Mouse (Mus musculus): Measurements from ENCODE around the gene Rab14. TPM values are rescaled to one million over a fixed set of nuclear protein-coding genes. Genes with fewer than 3 reads are reported as not detected.

Gene Rab14
- total and polyA plus RNA-seq, 2 experiments from 2014 or later: 65.2 to 495 TPM

DNA sequence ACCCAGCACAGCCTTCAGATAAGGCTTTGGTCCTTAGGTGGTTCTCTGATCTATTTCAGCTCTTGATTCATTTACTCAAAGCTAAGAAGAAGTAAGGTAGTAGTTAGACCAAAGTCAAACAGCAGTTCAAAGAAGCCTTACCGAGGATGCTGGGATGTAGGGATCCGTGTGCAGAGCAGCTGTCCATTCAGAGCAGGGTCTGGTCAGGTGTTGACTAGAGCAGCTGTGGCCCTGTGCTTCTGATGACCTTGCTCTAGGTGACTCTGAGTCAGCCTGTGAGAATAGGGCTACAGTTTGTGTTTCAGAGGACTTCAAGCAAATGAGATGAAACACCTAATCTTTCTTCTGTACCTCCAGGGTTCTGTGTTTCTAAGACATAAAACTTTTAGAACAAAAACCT is 31.5 kb downstream of the Rab14 start:
- Histone ChIP-seq H3K4me1 (ENCODE audit: insufficient read depth, low read length) (no peaks in the 10 kb centered on the region), H3K9ac (replicated peaks; ENCODE audit: low read length) (no peak overlapping the region), H3K36me3 (ENCODE audit: insufficient read depth, low read length) (peaks cover 59% of the 10 kb centered on the region), H3K4me2 (ENCODE audit: low read depth, low read length) (no peak overlapping the region), H3K4me3 (ENCODE audit: low read length) (no peak overlapping the region), H3K27ac (no peak overlapping the region), H3K27me3 (ENCODE audit: insufficient read depth, low read length) (no peaks in the 10 kb centered on the region), H3K9me3 (ENCODE audit: low read length) (no peaks in the 10 kb centered on the region)
- DNase-seq (ENCODE audit: low spot score) (no peak), ATAC-seq (no peak)
- 90% methylated on average over 2 of the region's 2 CpGs for WGBS
- no peak for TF ChIP-seq CTCF (IDR thresholded peaks at IDR 0.05; ENCODE audit: low read depth)

DNA sequence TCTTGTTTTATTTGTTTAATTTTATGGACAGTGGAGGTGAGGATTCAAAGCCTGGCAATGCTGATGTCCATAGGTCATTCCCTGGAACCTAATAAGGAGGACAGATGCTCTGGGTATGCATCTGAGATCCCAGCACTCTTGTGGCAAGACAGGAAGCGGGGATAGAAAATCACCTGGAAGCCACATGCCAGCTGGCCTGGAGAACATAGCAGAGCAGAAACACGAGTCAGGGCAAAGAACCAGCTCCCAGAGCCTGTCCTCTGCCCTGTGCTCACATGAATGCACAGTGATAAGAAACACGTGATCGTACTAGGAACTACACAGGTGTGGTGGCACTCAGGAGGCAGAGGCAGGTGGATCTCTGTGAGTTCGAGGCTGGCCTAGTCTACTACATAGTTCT is 34.1 kb downstream of the Rab14 start:
- TF ChIP-seq CTCF (IDR thresholded peaks at IDR 0.05; ENCODE audit: low read depth): no peak
- ATAC-seq: no peak
- no peak for DNase-seq (ENCODE audit: low spot score)
- H3K36me3 ChIP-seq (ENCODE audit: insufficient read depth, low read length): peaks cover 65% of the 10 kb centered on the region
- H3K4me3 ChIP-seq (ENCODE audit: low read length): no peak overlapping the region
- H3K4me1 ChIP-seq (ENCODE audit: insufficient read depth, low read length): no peaks in the 10 kb centered on the region
- WGBS: 91% methylated on average over 5 of the region's 5 CpGs
- no peak overlapping the region for H3K27ac ChIP-seq
- no peak overlapping the region for H3K9ac ChIP-seq (replicated peaks; ENCODE audit: low read length)
- no peaks in the 10 kb centered on the region for H3K9me3 ChIP-seq (ENCODE audit: low read length)
- H3K27me3 ChIP-seq (ENCODE audit: insufficient read depth, low read length): no peaks in the 10 kb centered on the region
- H3K4me2 ChIP-seq (ENCODE audit: low read depth, low read length): no peak overlapping the region

- H3K4me3 ChIP-seq (ENCODE audit: low read length): no peak overlapping the region
- peaks cover 56% of the 10 kb centered on the region for H3K36me3 ChIP-seq (ENCODE audit: insufficient read depth, low read length)
- H3K4me1 ChIP-seq (ENCODE audit: insufficient read depth, low read length): no peaks in the 10 kb centered on the region
- no peak overlapping the region for H3K27ac ChIP-seq
- no peak for TF ChIP-seq CTCF (IDR thresholded peaks at IDR 0.05; ENCODE audit: low read depth)
- no peaks in the 10 kb centered on the region for H3K27me3 ChIP-seq (ENCODE audit: insufficient read depth, low read length)
- H3K4me2 ChIP-seq (ENCODE audit: low read depth, low read length): no peak overlapping the region
- no peaks in the 10 kb centered on the region for H3K9me3 ChIP-seq (ENCODE audit: low read length)
- H3K9ac ChIP-seq (replicated peaks; ENCODE audit: low read length): no peak overlapping the region
- ATAC-seq: no peak
- no peak for DNase-seq (ENCODE audit: low spot score)
- 93% methylated on average over 13 of the region's 13 CpGs for WGBS
Observed at GRCm38 (mm10) chr2:35165416-35165815, 35.5 kb downstream of the Rab14 start.

- H3K27me3 ChIP-seq (ENCODE audit: insufficient read depth, low read length): no peaks in the 10 kb centered on the region
- no peak for DNase-seq (ENCODE audit: low spot score)
- no peak for TF ChIP-seq CTCF (IDR thresholded peaks at IDR 0.05; ENCODE audit: low read depth)
- H3K9ac ChIP-seq (replicated peaks; ENCODE audit: low read length): no peak overlapping the region
- no peak for ATAC-seq
- H3K36me3 ChIP-seq (ENCODE audit: insufficient read depth, low read length): peaks cover 53% of the 10 kb centered on the region
- no peak overlapping the region for H3K4me2 ChIP-seq (ENCODE audit: low read depth, low read length)
- 96% methylated on average over 5 of the region's 5 CpGs for WGBS
- no peak overlapping the region for H3K4me3 ChIP-seq (ENCODE audit: low read length)
- H3K27ac ChIP-seq: no peak overlapping the region
- no peaks in the 10 kb centered on the region for H3K4me1 ChIP-seq (ENCODE audit: insufficient read depth, low read length)
- H3K9me3 ChIP-seq (ENCODE audit: low read length): no peaks in the 10 kb centered on the region
Observed at GRCm38 (mm10) chr2:35163396-35163795, 37.5 kb downstream of the Rab14 start.

GRCm38 (mm10) chr2:35161846-35162488 is 39.0 kb downstream of the Rab14 start:
- 84% methylated on average over 4 of the region's 4 CpGs for WGBS
- no peak for TF ChIP-seq CTCF (IDR thresholded peaks at IDR 0.05; ENCODE audit: low read depth)
- peaks cover 56% of the 10 kb centered on the region for H3K36me3 ChIP-seq (ENCODE audit: insufficient read depth, low read length)

GRCm38 (mm10) chr2:35160206-35160605 is 40.7 kb downstream of the Rab14 start:
- no peak for ATAC-seq
- Histone ChIP-seq H3K4me3 (ENCODE audit: low read length) (no peak overlapping the region), H3K9ac (replicated peaks; ENCODE audit: low read length) (no peak overlapping the region), H3K27me3 (ENCODE audit: insufficient read depth, low read length) (no peaks in the 10 kb centered on the region), H3K4me1 (ENCODE audit: insufficient read depth, low read length) (no peaks in the 10 kb centered on the region), H3K4me2 (ENCODE audit: low read depth, low read length) (no peak overlapping the region), H3K27ac (no peak overlapping the region), H3K9me3 (ENCODE audit: low read length) (no peaks in the 10 kb centered on the region), H3K36me3 (ENCODE audit: insufficient read depth, low read length) (peaks cover 57% of the 10 kb centered on the region)
- no peak for DNase-seq (ENCODE audit: low spot score)
- 62% methylated on average over 5 of the region's 5 CpGs for WGBS
- TF ChIP-seq CTCF (IDR thresholded peaks at IDR 0.05; ENCODE audit: low read depth): no peak

More at GRCm38 (mm10) chr2:35161846-35162488, 39.0 kb downstream of the Rab14 start:
- Histone ChIP-seq H3K4me3 (ENCODE audit: low read length) (no peak overlapping the region), H3K4me2 (ENCODE audit: low read depth, low read length) (no peak overlapping the region), H3K9me3 (ENCODE audit: low read length) (no peaks in the 10 kb centered on the region), H3K27me3 (ENCODE audit: insufficient read depth, low read length) (no peaks in the 10 kb centered on the region), H3K27ac (no peak overlapping the region), H3K4me1 (ENCODE audit: insufficient read depth, low read length) (no peaks in the 10 kb centered on the region), H3K9ac (replicated peaks; ENCODE audit: low read length) (no peak overlapping the region)
- ATAC-seq (no peak), DNase-seq (ENCODE audit: low spot score) (no peak)

DNA sequence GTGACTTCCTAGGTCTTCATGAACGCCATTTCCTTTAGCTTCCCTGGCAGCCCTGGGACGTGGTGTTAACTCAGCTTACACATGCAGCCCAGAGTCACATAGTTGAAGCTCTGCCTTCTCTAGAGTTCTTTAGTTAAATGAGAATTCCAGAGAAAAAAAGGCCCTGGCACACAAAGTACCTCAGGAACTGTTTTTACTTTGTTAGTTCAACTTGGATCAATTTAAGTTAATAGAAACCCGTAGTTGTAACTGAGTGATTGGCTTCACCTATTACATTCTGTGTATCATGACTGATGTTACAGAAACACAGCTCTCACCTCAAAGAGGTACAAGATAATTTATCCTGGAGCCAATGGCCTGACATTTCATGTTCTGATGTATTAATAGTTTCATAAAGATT is 42.6 kb downstream of the Rab14 start:
- no peaks in the 10 kb centered on the region for H3K4me1 ChIP-seq (ENCODE audit: insufficient read depth, low read length)
- peaks cover 65% of the 10 kb centered on the region for H3K36me3 ChIP-seq (ENCODE audit: insufficient read depth, low read length)
- no peak overlapping the region for H3K4me3 ChIP-seq (ENCODE audit: low read length)
- H3K27me3 ChIP-seq (ENCODE audit: insufficient read depth, low read length): no peaks in the 10 kb centered on the region
- H3K9ac ChIP-seq (replicated peaks; ENCODE audit: low read length): no peak overlapping the region
- no peak for ATAC-seq
- H3K9me3 ChIP-seq (ENCODE audit: low read length): no peaks in the 10 kb centered on the region
- TF ChIP-seq CTCF (IDR thresholded peaks at IDR 0.05; ENCODE audit: low read depth): no peak
- DNase-seq (ENCODE audit: low spot score): no peak
- H3K4me2 ChIP-seq (ENCODE audit: low read depth, low read length): no peak overlapping the region
- no peak overlapping the region for H3K27ac ChIP-seq
- WGBS: 80% methylated on average over 3 of the region's 3 CpGs

Data from hindbrain, postnatal 0 days (tissue).